Mouse (Mus musculus) splenic B cell, adult 2 months (primary cell): ENCODE measurements around the gene Zfp131.

Experiments used
- DNase-seq: peaks from one replicate; pipeline ENCODE4 v3.0.0-alpha.2; 2011; ENCODE audit warnings: low read depth, low spot score
- H3K27me3 ChIP-seq: 2 replicates; pipeline ENCODE4 v1.6.1; 2012; ENCODE audit warnings: mild to moderate bottlenecking, low read length, moderate library complexity, mixed read lengths; ENCODE audit not compliant: control insufficient read depth, poor library complexity, insufficient read depth, severe bottlenecking
- H3K36me3 ChIP-seq: 2 replicates; pipeline ENCODE4 v1.6.1; 2012; ENCODE audit warnings: mild to moderate bottlenecking, low read length, moderate library complexity, mixed read lengths; ENCODE audit not compliant: control insufficient read depth, poor library complexity, insufficient read depth, severe bottlenecking

Zfp131 gene

GRCm38 (mm10) chr13:119731448-119731847, 59.2 kb downstream of the Zfp131 start:
- DNase-seq, result no peak
- no peaks in the 10 kb centered on the region for H3K27me3 ChIP-seq
- H3K36me3 ChIP-seq, result no peaks in the 10 kb centered on the region

DNA sequence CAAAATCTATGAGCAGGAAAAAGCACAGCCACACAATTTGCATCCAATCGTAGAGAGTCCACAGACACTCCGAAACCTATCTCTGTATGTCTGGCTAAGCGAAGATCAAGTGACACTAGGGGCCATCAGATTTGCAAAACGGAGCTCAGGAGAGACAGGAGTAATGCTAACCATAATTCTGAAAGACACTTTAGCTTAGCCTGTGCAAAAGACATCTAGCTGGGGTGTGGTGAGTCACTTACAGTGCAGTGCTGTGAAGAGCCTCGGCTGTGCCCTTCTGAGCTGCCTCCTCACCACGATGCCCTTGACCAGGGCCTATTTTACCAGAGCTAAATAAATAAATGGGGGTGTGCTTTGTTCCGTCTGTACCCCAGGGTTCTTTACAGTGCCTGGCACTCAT, 61.3 kb downstream of the Zfp131 start:
- no peaks in the 10 kb centered on the region for H3K27me3 ChIP-seq
- DNase-seq, result no peak
- no peaks in the 10 kb centered on the region for H3K36me3 ChIP-seq

DNA sequence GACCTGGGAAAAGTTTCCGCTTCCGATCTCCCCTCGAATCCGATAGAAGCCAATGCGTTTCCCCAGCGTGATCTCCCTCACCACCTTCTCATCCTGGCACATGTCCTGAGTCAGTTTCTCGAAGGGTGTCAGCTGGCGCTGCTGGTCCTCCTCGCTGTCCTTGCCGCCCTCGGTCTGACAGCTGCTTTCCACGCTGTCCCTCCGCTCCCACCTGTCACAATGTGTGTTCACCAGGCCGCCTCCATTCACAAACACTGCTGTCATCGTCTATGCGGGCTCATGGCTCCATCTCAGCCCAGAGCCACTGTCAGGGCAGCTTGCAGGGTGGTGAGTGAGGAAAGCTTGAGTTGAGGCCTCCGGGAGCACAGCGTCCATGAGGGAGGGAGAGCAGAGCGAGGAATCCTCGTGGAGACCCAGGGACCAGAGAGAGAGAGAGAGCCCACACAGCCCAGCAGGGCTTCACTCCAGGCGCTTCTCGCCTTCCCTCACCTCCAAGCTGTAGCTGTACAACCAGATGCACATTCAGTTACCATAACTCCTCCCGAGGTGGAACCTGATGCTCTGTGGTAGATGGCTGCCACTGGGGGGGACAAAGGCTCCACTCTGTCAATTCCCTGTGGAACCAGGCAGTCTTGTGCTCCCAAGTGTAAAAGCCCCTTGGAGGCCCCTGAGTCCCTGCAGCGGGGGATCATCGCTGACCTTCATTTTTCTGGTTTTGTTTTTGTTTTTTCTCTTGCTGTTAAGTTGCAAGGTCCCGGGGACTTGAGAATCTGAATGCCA, 62.9 kb downstream of the Zfp131 start:
- H3K36me3 ChIP-seq, result no peaks in the 10 kb centered on the region
- no peaks in the 10 kb centered on the region for H3K27me3 ChIP-seq
- no peak for DNase-seq

DNA sequence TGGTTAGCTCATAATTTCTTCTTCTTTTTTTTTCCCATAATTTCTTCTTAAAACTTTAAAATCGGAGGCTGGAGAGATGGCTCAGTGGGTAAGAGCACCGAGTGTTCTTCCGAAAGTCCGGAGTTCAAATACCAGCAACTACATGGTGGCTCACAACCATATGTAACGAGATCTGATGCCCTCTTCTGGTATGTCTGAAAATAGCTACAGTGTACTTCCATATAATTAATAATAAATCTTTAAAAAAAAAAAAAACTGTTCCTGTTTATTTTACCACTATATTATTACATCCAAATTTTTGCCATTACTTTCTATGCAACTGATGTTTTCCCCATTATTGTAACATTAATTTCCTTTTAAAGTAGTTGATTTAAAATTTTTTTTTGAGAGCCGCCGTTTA, 66.1 kb downstream of the Zfp131 start:
- Histone ChIP-seq H3K36me3 (no peaks in the 10 kb centered on the region), H3K27me3 (no peaks in the 10 kb centered on the region)
- DNase-seq, result peak; percentile 15

GRCm38 (mm10) chr13:119723368-119723767, 67.3 kb downstream of the Zfp131 start:
- no peaks in the 10 kb centered on the region for H3K27me3 ChIP-seq
- DNase-seq, result no peak
- H3K36me3 ChIP-seq, result no peaks in the 10 kb centered on the region

DNA sequence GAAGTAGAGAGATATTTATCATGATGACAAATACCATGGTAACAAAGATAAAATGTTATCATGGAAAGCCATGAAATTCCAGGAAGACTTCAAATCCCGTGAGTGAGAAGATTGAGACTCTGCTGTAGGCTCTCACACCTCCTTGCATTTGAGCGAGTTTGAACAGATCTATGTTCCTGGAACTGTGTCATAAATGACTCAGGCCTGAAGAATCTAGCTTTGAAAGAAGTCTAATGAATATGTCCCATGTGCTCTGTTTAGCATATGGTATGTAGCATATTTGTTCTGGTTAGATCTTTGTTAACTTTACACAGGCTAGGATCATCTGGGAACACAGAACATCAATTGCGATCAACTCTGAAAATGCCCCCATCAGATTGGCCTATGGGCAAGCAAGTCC, 68.2 kb downstream of the Zfp131 start:
- no peak for DNase-seq
- Histone ChIP-seq H3K36me3 (no peaks in the 10 kb centered on the region), H3K27me3 (no peaks in the 10 kb centered on the region)

DNA sequence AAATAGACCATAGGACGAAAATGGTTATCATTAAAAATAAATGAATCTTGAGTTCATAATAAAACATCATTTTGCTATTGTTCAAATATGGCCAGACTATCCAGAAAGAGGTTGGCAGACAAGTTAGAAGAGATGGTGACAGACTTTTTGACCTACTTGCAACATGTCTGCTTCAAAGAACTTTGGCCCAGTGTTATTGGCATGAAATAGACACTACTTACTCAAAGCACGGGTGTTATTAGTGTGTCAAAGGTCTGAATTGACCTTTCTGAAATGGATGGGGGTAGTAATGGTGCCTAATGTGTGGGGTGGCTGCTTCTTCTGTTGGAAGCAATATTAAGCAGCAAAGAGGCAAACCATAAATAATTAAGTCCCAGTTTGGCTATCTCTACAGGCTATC, 74.6 kb downstream of the Zfp131 start:
- H3K27me3 ChIP-seq, result no peaks in the 10 kb centered on the region
- no peaks in the 10 kb centered on the region for H3K36me3 ChIP-seq
- DNase-seq, result no peak
